Mouse (Mus musculus) brain, adult 10 weeks (tissue): ENCODE data around the gene Gm2022. TPM values are rescaled to one million over a fixed set of nuclear protein-coding genes. Genes with fewer than 3 reads are reported as not detected.

Source experiments
- polyA plus RNA-seq: library from polyadenylated mRNA; stranded (reverse); fragments of 350-450 nt; fragmentation: Illumina TruSeq; extraction: RNeasy Lipid Tissue Mini Kit (QIAGEN cat#74804); gene quantifications from one replicate; pipeline ENCODE4 v1.2.3, GENCODE M21; 2015; ENCODE audit warnings: low read depth, low replicate concordance

Gm2022 gene
- polyA plus RNA-seq = not detected

GRCm38 (mm10) chr12:87895070-87895469, at the start of gene Gm2022:
Gene Gm2022, plus strand, starts transcription at chr12:87895370.

GRCm38 (mm10) chr12:87873772-87874171, 21.4 kb upstream of the Gm2022 start, which contains the start of gene Gm2016:
Gene Gm2016, plus strand, starts transcription at chr12:87874072.

GRCm38 (mm10) chr12:87919721-87920120, 24.6 kb downstream of the Gm2022 start, which contains the start of gene Gm2035:
Gene Gm2035, minus strand, starts transcription at chr12:87919857.

Other genes with a start within 250 kb of the Gm2022 start
- not detected for gene Gm21319, start 119.6 kb upstream of the Gm2022 start, polyA plus RNA-seq
- not detected for gene Gm21936, start 99.9 kb upstream of the Gm2022 start, polyA plus RNA-seq
- not detected for gene BB287469, start 78.8 kb upstream of the Gm2022 start, polyA plus RNA-seq
- gene Gm2001, start 53.0 kb upstream of the Gm2022 start, polyA plus RNA-seq = not detected
- not detected for gene Gm2016, start 21.3 kb upstream of the Gm2022 start, polyA plus RNA-seq
- gene Gm2035, start 24.5 kb downstream of the Gm2022 start, polyA plus RNA-seq = not detected
- gene Gm2042, start 58.7 kb downstream of the Gm2022 start, polyA plus RNA-seq = not detected
- not detected for gene Gm2075, start 116.5 kb downstream of the Gm2022 start, polyA plus RNA-seq
- not detected for gene Gm6803, start 123.4 kb downstream of the Gm2022 start, polyA plus RNA-seq
- gene Gm2056, start 131.6 kb downstream of the Gm2022 start, polyA plus RNA-seq = not detected
- not detected for gene Gm16368, start 188.3 kb downstream of the Gm2022 start, polyA plus RNA-seq